Mouse (Mus musculus) thymus, adult 2 months (tissue): ENCODE data around the gene Eral1. TPM values are rescaled to one million over a fixed set of nuclear protein-coding genes. Genes with fewer than 3 reads are reported as not detected.
"Not testable (repeated sequence)": the region's sequence is repeated elsewhere in the genome, so short reads cannot be mapped to it uniquely, and the experiment has no call there.

Source experiments
- DNase-seq: peaks from one replicate; pipeline ENCODE4 v3.0.0; 2021
- H3K27ac ChIP-seq: fragments of 200-500 bp; 2 replicates; pipeline ENCODE4 v1.5.1; 2012; ENCODE audit warnings: low read length, control low read depth; ENCODE audit not compliant: control insufficient read depth, insufficient read depth
- H3K27me3 ChIP-seq: fragments of 200-500 bp; 2 replicates; pipeline ENCODE4 v1.6.1; 2012; ENCODE audit warnings: mild to moderate bottlenecking, low read length, moderate library complexity, mixed read lengths; ENCODE audit not compliant: control insufficient read depth, insufficient read depth
- H3K36me3 ChIP-seq: fragments of 200-500 bp; 2 replicates; pipeline ENCODE4 v1.6.1; 2012; ENCODE audit warnings: mild to moderate bottlenecking, low read length, moderate library complexity; ENCODE audit not compliant: control insufficient read depth, insufficient read depth
- H3K4me1 ChIP-seq: fragments of 200-500 bp; replicated peaks from 2 replicates; pipeline ENCODE4 v1.6.1; 2012; ENCODE audit warnings: low read length; ENCODE audit not compliant: control insufficient read depth, insufficient read depth
- H3K4me3 ChIP-seq: fragments of 200-500 bp; 2 replicates; pipeline ENCODE4 v1.5.1; 2012; ENCODE audit warnings: mild to moderate bottlenecking, low read length, control low read depth, moderate library complexity; ENCODE audit not compliant: control insufficient read depth, insufficient read depth
- CTCF ChIP-seq: fragments of 200-500 bp; IDR thresholded peaks from 2 replicates; pipeline ENCODE4 v1.5.1; 2012; ENCODE audit warnings: mild to moderate bottlenecking, control low read depth, low read length, moderate library complexity, borderline replicate concordance; ENCODE audit not compliant: control insufficient read depth, poor library complexity, insufficient read depth; ENCODE audit errors: extremely low read depth
- POLR2A ChIP-seq: fragments of 200-500 bp; IDR thresholded peaks from 2 replicates; pipeline ENCODE4 v1.6.1; 2012; ENCODE audit warnings: mild to moderate bottlenecking, low read length, control low read depth, moderate library complexity; ENCODE audit not compliant: control insufficient read depth, poor library complexity, insufficient read depth; ENCODE audit errors: extremely low read depth
- WGBS: fragments of 180-500 bp; shearing (Covaris S2); methylation state at CpG from one replicate; pipeline ENCODE4 v1.1.7; 2018; 5-methylcytosine and 5-hydroxymethylcytosine counted together
- polyA plus RNA-seq: library from polyadenylated mRNA; depleted of rRNA; stranded (reverse); fragments of >200 nt; gene quantifications from 2 replicates; pipeline ENCODE4 v1.2.3, GENCODE M21; 2012

Gene Eral1
- polyA plus RNA-seq, 1 experiment, result 41.7 TPM

- DNase-seq, result no peak
- WGBS, result 86% methylated on average over 5 of the region's 5 CpGs
- no peaks in the 10 kb centered on the region for H3K36me3 ChIP-seq
- no peaks in the 10 kb centered on the region for H3K4me1 ChIP-seq
- H3K4me3 ChIP-seq, result no peak overlapping the region
- no peak overlapping the region; the same call in 1 of the 2 replicates for H3K27ac ChIP-seq
- TF ChIP-seq CTCF, result no peak
- no peak for TF ChIP-seq POLR2A
- H3K27me3 ChIP-seq, result no peaks in the 10 kb centered on the region
Observed at GRCm38 (mm10) chr11:78044758-78045251, 35.4 kb downstream of the Eral1 start.

DNA sequence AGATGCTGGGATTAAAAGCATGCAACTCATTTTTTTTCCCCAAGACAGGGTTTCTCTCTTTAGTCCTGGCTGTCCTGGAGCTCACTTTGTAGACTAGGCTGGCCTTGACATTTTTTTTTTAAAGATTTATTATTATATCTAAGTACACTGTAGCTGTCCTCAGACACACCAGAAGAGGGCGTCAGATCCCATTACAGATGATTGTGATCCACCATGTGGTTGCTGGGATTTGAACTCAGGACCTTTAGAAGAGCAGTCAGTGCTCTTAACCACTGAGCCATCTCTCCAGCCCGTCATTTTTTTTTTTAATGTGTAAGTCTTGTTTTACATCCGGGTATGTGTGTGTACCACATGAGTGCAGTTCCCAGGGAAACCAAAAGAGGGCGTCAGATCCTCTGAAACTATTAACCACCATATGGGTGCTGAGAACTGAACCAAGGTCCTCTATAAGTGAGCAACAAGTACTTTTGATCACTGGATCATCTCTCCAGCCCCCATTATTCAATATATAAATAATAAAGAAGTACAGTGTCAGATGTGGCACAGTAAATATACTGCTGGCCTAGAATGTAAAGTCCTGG, 37.8 kb downstream of the Eral1 start:
- not testable (repeated sequence) for DNase-seq, H3K4me3 ChIP-seq, H3K36me3 ChIP-seq, H3K27ac ChIP-seq, H3K27me3 ChIP-seq
- 95% methylated on average over 4 of the region's 4 CpGs for WGBS
- peaks cover 13% of the 10 kb centered on the region for H3K4me1 ChIP-seq

DNA sequence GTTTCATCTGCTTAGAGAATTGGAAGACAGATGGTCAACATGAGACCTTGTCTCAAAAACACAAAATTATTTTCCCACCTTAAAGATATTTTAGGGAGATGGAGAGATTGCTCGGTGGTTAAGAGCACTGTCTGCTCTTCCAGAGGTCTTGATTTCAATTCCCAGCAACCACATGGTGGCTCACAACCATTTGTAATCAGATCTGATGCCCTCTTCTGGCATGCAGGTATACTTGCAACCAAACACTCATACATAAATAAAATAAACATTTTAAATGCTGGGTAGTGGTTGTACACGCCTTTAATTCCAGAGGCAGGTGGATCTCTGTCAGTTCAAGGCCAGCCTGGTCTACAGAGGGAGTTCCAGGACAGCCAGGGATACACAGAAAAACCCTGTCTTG, 39.3 kb downstream of the Eral1 start:
- peaks cover 25% of the 10 kb centered on the region for H3K4me1 ChIP-seq
- no peak for TF ChIP-seq POLR2A
- TF ChIP-seq CTCF, result no peak
- no peak overlapping the region for H3K4me3 ChIP-seq
- WGBS, result 65% methylated on average over 2 of the region's 2 CpGs
- no peaks in the 10 kb centered on the region for H3K27me3 ChIP-seq
- H3K27ac ChIP-seq, result no peak overlapping the region
- H3K36me3 ChIP-seq, result no peaks in the 10 kb centered on the region
- DNase-seq, result no peak

- peak within 1 kb of the TSS; percentile 98 for H3K4me3 ChIP-seq
- peak; percentile 73 for DNase-seq
- 5% methylated on average over 55 of the region's 55 CpGs for WGBS
- H3K27me3 ChIP-seq, result no peaks in the 10 kb centered on the region
- no peaks in the 10 kb centered on the region for H3K36me3 ChIP-seq
- H3K27ac ChIP-seq, result no peak within 1 kb of the TSS
- TF ChIP-seq CTCF (no peak), POLR2A (no peak)
- peaks cover 30% of the 10 kb centered on the region for H3K4me1 ChIP-seq
Observed at GRCm38 (mm10) chr11:78037831-78038752, 42.1 kb downstream of the Eral1 start, which contains the start of gene Flot2. Gene Flot2 (plus strand): TSS chr11:78037931.

GRCm38 (mm10) chr11:78036791-78037190, 43.4 kb downstream of the Eral1 start:
- H3K36me3 ChIP-seq, result no peaks in the 10 kb centered on the region
- WGBS, result 93% methylated on average over 10 of the region's 10 CpGs
- H3K4me3 ChIP-seq, result no peak overlapping the region
- DNase-seq, result no peak
- no peaks in the 10 kb centered on the region for H3K27me3 ChIP-seq
- no peak for TF ChIP-seq CTCF
- no peak for TF ChIP-seq POLR2A
- no peak overlapping the region for H3K27ac ChIP-seq
- H3K4me1 ChIP-seq, result peaks cover 36% of the 10 kb centered on the region

- H3K36me3 ChIP-seq, result no peaks in the 10 kb centered on the region
- H3K4me1 ChIP-seq, result peaks cover 38% of the 10 kb centered on the region
- H3K27ac ChIP-seq, result no peak overlapping the region
- DNase-seq, result no peak
- no peak overlapping the region for H3K4me3 ChIP-seq
- H3K27me3 ChIP-seq, result no peaks in the 10 kb centered on the region
- TF ChIP-seq POLR2A, result no peak
- TF ChIP-seq CTCF, result no peak
- WGBS, result 97% methylated on average over 23 of the region's 23 CpGs
Observed at GRCm38 (mm10) chr11:78033931-78034617, 46.1 kb downstream of the Eral1 start.
